Mouse (Mus musculus): Measurements from ENCODE around the gene Ankrd12. TPM values are rescaled to one million over a fixed set of nuclear protein-coding genes. Genes with fewer than 3 reads are reported as not detected.

Ankrd12 gene
- polyA plus RNA-seq, 1 experiment from 2014 or later: 29.4 TPM

- H3K9me3 ChIP-seq (replicated peaks; ENCODE audit: control insufficient read depth, low read length): no peaks in the 10 kb centered on the region
- DNase-seq (ENCODE audit: low spot score) (no peak), ATAC-seq (replicated peaks; ENCODE audit: insufficient number of reproducible peaks, low FRiP score, low TSS enrichment, low read depth) (no peak)
- H3K4me2 ChIP-seq (ENCODE audit: low read depth, low read length): no peak overlapping the region
- H3K4me3 ChIP-seq (ENCODE audit: low read depth, low read length): no peak overlapping the region
- peaks cover 4% of the 10 kb centered on the region for H3K36me3 ChIP-seq (replicated peaks; ENCODE audit: control insufficient read depth, insufficient read depth, low read depth, low read length)
- 92% methylated on average over 2 of the region's 2 CpGs for WGBS
- no peaks in the 10 kb centered on the region for H3K27me3 ChIP-seq (ENCODE audit: control insufficient read depth, insufficient read depth, low read length)
- no peaks in the 10 kb centered on the region for H3K4me1 ChIP-seq (ENCODE audit: control insufficient read depth, insufficient read depth, low read length)
- no peak overlapping the region for H3K27ac ChIP-seq (replicated peaks; ENCODE audit: low read depth, low read length)
- no peak overlapping the region for H3K9ac ChIP-seq (replicated peaks; ENCODE audit: low read length)
Measured at GRCm38 (mm10) chr17:65933741-65934140, 143.1 kb downstream of the Ankrd12 start.

GRCm38 (mm10) chr17:65931525-65931924 lies 145.4 kb downstream of the Ankrd12 start:
- H3K27ac ChIP-seq (replicated peaks; ENCODE audit: low read depth, low read length): no peak overlapping the region
- ATAC-seq (replicated peaks; ENCODE audit: insufficient number of reproducible peaks, low FRiP score, low TSS enrichment, low read depth): peak; percentile 31; the same call in 1 of the 2 replicates

GRCm38 (mm10) chr17:65930960-65931359 lies 145.9 kb downstream of the Ankrd12 start:
- Histone ChIP-seq H3K4me3 (ENCODE audit: low read depth, low read length) (no peak overlapping the region), H3K27me3 (ENCODE audit: control insufficient read depth, insufficient read depth, low read length) (no peaks in the 10 kb centered on the region), H3K27ac (replicated peaks; ENCODE audit: low read depth, low read length) (no peak overlapping the region), H3K4me2 (ENCODE audit: low read depth, low read length) (no peak overlapping the region), H3K36me3 (replicated peaks; ENCODE audit: control insufficient read depth, insufficient read depth, low read depth, low read length) (peaks cover 4% of the 10 kb centered on the region), H3K9ac (replicated peaks; ENCODE audit: low read length) (no peak overlapping the region), H3K4me1 (ENCODE audit: control insufficient read depth, insufficient read depth, low read length) (no peaks in the 10 kb centered on the region), H3K9me3 (replicated peaks; ENCODE audit: control insufficient read depth, low read length) (no peaks in the 10 kb centered on the region)
- ATAC-seq (replicated peaks; ENCODE audit: insufficient number of reproducible peaks, low FRiP score, low TSS enrichment, low read depth) (peak; percentile 54; the same call in 1 of the 2 replicates), DNase-seq (ENCODE audit: low spot score) (no peak)
- 57% methylated on average over 6 of the region's 6 CpGs for WGBS

More at GRCm38 (mm10) chr17:65931525-65931924, 145.4 kb downstream of the Ankrd12 start:
- Histone ChIP-seq H3K27me3 (ENCODE audit: control insufficient read depth, insufficient read depth, low read length) (no peaks in the 10 kb centered on the region), H3K4me1 (ENCODE audit: control insufficient read depth, insufficient read depth, low read length) (no peaks in the 10 kb centered on the region), H3K4me3 (ENCODE audit: low read depth, low read length) (no peak overlapping the region), H3K9ac (replicated peaks; ENCODE audit: low read length) (no peak overlapping the region), H3K36me3 (replicated peaks; ENCODE audit: control insufficient read depth, insufficient read depth, low read depth, low read length) (peaks cover 4% of the 10 kb centered on the region), H3K4me2 (ENCODE audit: low read depth, low read length) (no peak overlapping the region), H3K9me3 (replicated peaks; ENCODE audit: control insufficient read depth, low read length) (no peaks in the 10 kb centered on the region)
- no peak for DNase-seq (ENCODE audit: low spot score)
- 38% methylated on average over 6 of the region's 6 CpGs for WGBS

GRCm38 (mm10) chr17:65930158-65930826 lies 146.6 kb downstream of the Ankrd12 start:
- H3K4me3 ChIP-seq (ENCODE audit: low read depth, low read length): no peak overlapping the region
- no peaks in the 10 kb centered on the region for H3K4me1 ChIP-seq (ENCODE audit: control insufficient read depth, insufficient read depth, low read length)
- H3K4me2 ChIP-seq (ENCODE audit: low read depth, low read length): no peak overlapping the region
- WGBS: 76% methylated on average over 7 of the region's 7 CpGs
- ATAC-seq (replicated peaks; ENCODE audit: insufficient number of reproducible peaks, low FRiP score, low TSS enrichment, low read depth): no peak; the same call in 1 of the 2 replicates
- no peaks in the 10 kb centered on the region for H3K27me3 ChIP-seq (ENCODE audit: control insufficient read depth, insufficient read depth, low read length)
- H3K9me3 ChIP-seq (replicated peaks; ENCODE audit: control insufficient read depth, low read length): no peaks in the 10 kb centered on the region
- no peak overlapping the region for H3K27ac ChIP-seq (replicated peaks; ENCODE audit: low read depth, low read length)
- H3K36me3 ChIP-seq (replicated peaks; ENCODE audit: control insufficient read depth, insufficient read depth, low read depth, low read length): peaks cover 4% of the 10 kb centered on the region
- H3K9ac ChIP-seq (replicated peaks; ENCODE audit: low read length): no peak overlapping the region
- no peak for DNase-seq (ENCODE audit: low spot score)

GRCm38 (mm10) chr17:65929319-65929978 lies 147.4 kb downstream of the Ankrd12 start:
- Histone ChIP-seq H3K36me3 (replicated peaks; ENCODE audit: control insufficient read depth, insufficient read depth, low read depth, low read length) (peaks cover 4% of the 10 kb centered on the region), H3K27ac (replicated peaks; ENCODE audit: low read depth, low read length) (no peak overlapping the region), H3K4me3 (ENCODE audit: low read depth, low read length) (no peak overlapping the region), H3K27me3 (ENCODE audit: control insufficient read depth, insufficient read depth, low read length) (no peaks in the 10 kb centered on the region), H3K9ac (replicated peaks; ENCODE audit: low read length) (no peak overlapping the region), H3K4me2 (ENCODE audit: low read depth, low read length) (no peak overlapping the region), H3K4me1 (ENCODE audit: control insufficient read depth, insufficient read depth, low read length) (no peaks in the 10 kb centered on the region), H3K9me3 (replicated peaks; ENCODE audit: control insufficient read depth, low read length) (no peaks in the 10 kb centered on the region)
- DNase-seq (ENCODE audit: low spot score) (no peak), ATAC-seq (replicated peaks; ENCODE audit: insufficient number of reproducible peaks, low FRiP score, low TSS enrichment, low read depth) (no peak)
- WGBS: 84% methylated on average over 22 of the region's 22 CpGs

GRCm38 (mm10) chr17:65927077-65927476 lies 149.8 kb downstream of the Ankrd12 start:
- H3K27me3 ChIP-seq (ENCODE audit: control insufficient read depth, insufficient read depth, low read length): no peaks in the 10 kb centered on the region
- no peak overlapping the region for H3K9ac ChIP-seq (replicated peaks; ENCODE audit: low read length)
- DNase-seq (ENCODE audit: low spot score): no peak
- no peaks in the 10 kb centered on the region for H3K9me3 ChIP-seq (replicated peaks; ENCODE audit: control insufficient read depth, low read length)
- no peak for ATAC-seq (replicated peaks; ENCODE audit: insufficient number of reproducible peaks, low FRiP score, low TSS enrichment, low read depth)
- no peaks in the 10 kb centered on the region; the same call in none of the 2 replicates for H3K36me3 ChIP-seq (replicated peaks; ENCODE audit: control insufficient read depth, insufficient read depth, low read depth, low read length)
- no peak overlapping the region for H3K4me3 ChIP-seq (ENCODE audit: low read depth, low read length)
- 79% methylated on average over 4 of the region's 4 CpGs for WGBS
- H3K27ac ChIP-seq (replicated peaks; ENCODE audit: low read depth, low read length): no peak overlapping the region
- H3K4me1 ChIP-seq (ENCODE audit: control insufficient read depth, insufficient read depth, low read length): no peaks in the 10 kb centered on the region
- no peak overlapping the region for H3K4me2 ChIP-seq (ENCODE audit: low read depth, low read length)

GRCm38 (mm10) chr17:65924218-65924617 lies 152.7 kb downstream of the Ankrd12 start:
- Histone ChIP-seq H3K9me3 (replicated peaks; ENCODE audit: control insufficient read depth, low read length) (no peaks in the 10 kb centered on the region), H3K27ac (replicated peaks; ENCODE audit: low read depth, low read length) (no peak overlapping the region), H3K4me3 (ENCODE audit: low read depth, low read length) (no peak overlapping the region), H3K4me1 (ENCODE audit: control insufficient read depth, insufficient read depth, low read length) (no peaks in the 10 kb centered on the region), H3K27me3 (ENCODE audit: control insufficient read depth, insufficient read depth, low read length) (no peaks in the 10 kb centered on the region), H3K9ac (replicated peaks; ENCODE audit: low read length) (no peak overlapping the region), H3K36me3 (replicated peaks; ENCODE audit: control insufficient read depth, insufficient read depth, low read depth, low read length) (no peaks in the 10 kb centered on the region; the same call in none of the 2 replicates), H3K4me2 (ENCODE audit: low read depth, low read length) (no peak overlapping the region)
- WGBS: 73% methylated on average over 5 of the region's 5 CpGs
- DNase-seq (ENCODE audit: low spot score): no peak
- ATAC-seq (replicated peaks; ENCODE audit: insufficient number of reproducible peaks, low FRiP score, low TSS enrichment, low read depth): no peak

- Histone ChIP-seq H3K27ac (replicated peaks; ENCODE audit: low read depth, low read length) (no peak overlapping the region), H3K4me3 (ENCODE audit: low read depth, low read length) (no peak overlapping the region), H3K4me2 (ENCODE audit: low read depth, low read length) (no peak overlapping the region), H3K9me3 (replicated peaks; ENCODE audit: control insufficient read depth, low read length) (no peaks in the 10 kb centered on the region), H3K4me1 (ENCODE audit: control insufficient read depth, insufficient read depth, low read length) (no peaks in the 10 kb centered on the region), H3K27me3 (ENCODE audit: control insufficient read depth, insufficient read depth, low read length) (no peaks in the 10 kb centered on the region), H3K36me3 (replicated peaks; ENCODE audit: control insufficient read depth, insufficient read depth, low read depth, low read length) (no peaks in the 10 kb centered on the region; the same call in none of the 2 replicates), H3K9ac (replicated peaks; ENCODE audit: low read length) (no peak overlapping the region)
- DNase-seq (ENCODE audit: low spot score) (no peak), ATAC-seq (replicated peaks; ENCODE audit: insufficient number of reproducible peaks, low FRiP score, low TSS enrichment, low read depth) (no peak)
- WGBS: 83% methylated on average over 6 of the region's 6 CpGs
Measured at GRCm38 (mm10) chr17:65921975-65922374, 154.9 kb downstream of the Ankrd12 start.
